Mouse (Mus musculus): ENCODE measurements at regions not wholly inside any gene's neighbourhood (a gene's known extent, or its start where the extent isn't known, plus 50 kb on each side); places are given as distances from the start of the nearest gene placed in this dataset.
A peak's percentile ranks its signal among the peaks of the same experiment; 100 is the strongest.

- TF ChIP-seq CTCF (IDR thresholded peaks at IDR 0.05), result peak; percentile 57
- TF ChIP-seq EP300 (IDR thresholded peaks at IDR 0.05), result no peak
Measured at GRCm38 (mm10) chr2:56119368-56119767, 683.6 kb downstream of the Kcnj3 start.
